Mouse (Mus musculus) bone marrow, adult 2 months (tissue): ENCODE data around the gene Rab11fip2.

ENCODE experiments used
- CTCF ChIP-seq: fragments of 200-500 bp; IDR thresholded peaks from 2 replicates; pipeline ENCODE4 v1.5.1; 2011; ENCODE audit warnings: low read length, control low read depth; ENCODE audit not compliant: control insufficient read depth, insufficient read depth
- POLR2A ChIP-seq: fragments of 200-500 bp; IDR thresholded peaks from 2 replicates; pipeline ENCODE4 v1.6.1; 2011; ENCODE audit warnings: low read depth, mild to moderate bottlenecking, control low read depth, low read length, borderline replicate concordance; ENCODE audit not compliant: control insufficient read depth

DNA sequence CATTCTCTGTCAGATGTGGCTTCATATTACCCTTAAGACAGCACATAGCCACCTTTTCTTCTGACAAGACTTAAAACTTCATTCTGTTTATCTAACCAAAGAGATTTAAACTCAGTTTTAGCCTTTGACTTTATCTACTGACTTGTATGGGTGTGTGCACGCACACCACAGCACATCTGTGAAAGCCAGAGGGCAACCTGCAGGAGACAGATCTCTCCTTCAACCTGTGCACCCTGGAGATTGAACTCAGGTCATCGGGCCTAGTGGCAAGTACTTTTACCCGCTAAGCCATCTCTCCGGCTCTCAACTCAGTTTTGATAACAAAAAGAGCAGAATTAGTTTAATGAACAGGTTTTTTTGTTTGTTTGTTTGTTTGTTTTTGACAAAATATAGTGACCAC lies 43.5 kb downstream of the Rab11fip2 start:
- TF ChIP-seq CTCF (no peak), POLR2A (no peak)
